Mouse (Mus musculus) myocyte (in vitro differentiated cells): ENCODE results near the gene Letmd1.

Source experiments
- E2F4 ChIP-seq: IDR thresholded peaks from one replicate; pipeline ENCODE4 v1.6.1; 2011; ENCODE audit warnings: mild to moderate bottlenecking, control low read depth, moderate library complexity; ENCODE audit not compliant: insufficient read depth
- POLR2A ChIP-seq: IDR thresholded peaks from one replicate; pipeline ENCODE4 v1.6.1; 2011; ENCODE audit warnings: low read depth, mild to moderate bottlenecking, control low read depth, moderate library complexity; ENCODE audit not compliant: insufficient read length
- TCF12 ChIP-seq: IDR thresholded peaks from one replicate; pipeline ENCODE4 v1.6.1; 2011; ENCODE audit warnings: mild to moderate bottlenecking, control low read depth; ENCODE audit not compliant: poor library complexity, insufficient read depth, severe bottlenecking
- USF1 ChIP-seq: IDR thresholded peaks from one replicate; pipeline ENCODE4 v1.6.1; 2011; ENCODE audit warnings: low read depth, mild to moderate bottlenecking, control low read depth, moderate library complexity

DNA sequence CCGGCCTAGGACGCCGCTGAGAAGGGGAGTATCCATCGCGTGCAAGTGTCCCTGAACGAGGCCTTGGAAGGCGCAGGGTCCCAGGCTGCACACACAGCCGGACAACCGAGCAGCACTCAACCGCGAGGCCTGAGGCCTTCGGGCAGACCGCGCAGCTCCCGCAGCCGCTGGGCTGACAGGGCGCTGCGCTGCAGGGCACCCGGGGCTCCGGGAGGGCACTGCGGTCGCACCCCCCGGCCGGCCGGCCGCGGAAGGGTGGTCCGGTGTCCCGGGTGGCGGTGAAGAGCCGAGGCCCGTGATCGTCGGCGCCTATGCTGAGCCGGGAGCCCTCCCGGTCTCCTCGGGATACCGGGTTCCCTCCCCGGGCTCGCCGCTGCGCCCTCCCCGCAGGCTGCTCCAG, 46.3 kb upstream of the Letmd1 start:
- TF ChIP-seq POLR2A (no peak), TCF12 (no peak), E2F4 (no peak), USF1 (no peak)
